Mouse (Mus musculus): Measurements from ENCODE around the gene Ints6.

GRCm38 (mm10) chr14:62759771-62760320, 1.1 kb downstream of the Ints6 start:
- 0 out of 2 replicates have a peak, but pooled peaks have one; percentile 34 for TF ChIP-seq POLR2A (IDR thresholded peaks at IDR 0.05; ENCODE audit: control insufficient read depth, low read depth, low read length)
- no peak for TF ChIP-seq CTCF (IDR thresholded peaks at IDR 0.05; ENCODE audit: control insufficient read depth, insufficient read depth, insufficient replicate concordance, low read depth, low read length)

Measured in testis, adult 2 months (tissue).